Mouse (Mus musculus) cerebellum, adult 9-10 months (tissue): ENCODE measurements around the gene Shox2.

Experiments used
- DNase-seq: peaks from one replicate; pipeline ENCODE4 v3.0.0; 2022

Gene Shox2

GRCm38 (mm10) chr3:66959972-66960371 lies 21.6 kb downstream of the Shox2 start:
- DNase-seq: no peak

DNA sequence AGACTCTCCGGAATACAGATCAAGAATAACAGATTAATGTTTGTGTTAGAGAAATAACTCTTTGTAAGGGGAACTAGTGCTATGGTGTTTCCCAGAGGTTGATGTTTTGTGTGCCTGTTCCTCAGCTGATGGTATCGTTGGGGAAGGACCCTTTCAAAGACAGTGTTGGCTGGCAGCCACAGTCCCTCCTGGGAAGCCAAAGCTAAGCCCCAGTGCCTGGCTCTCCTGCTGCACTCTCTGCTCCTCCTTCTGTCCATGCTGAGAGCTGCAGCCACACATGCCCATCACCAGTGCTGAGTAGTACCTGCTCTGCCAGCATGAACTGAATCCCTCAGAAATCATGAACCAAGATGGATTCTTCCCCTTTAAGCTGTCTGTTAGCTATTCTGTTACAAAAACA lies 26.4 kb downstream of the Shox2 start:
- DNase-seq: no peak

- no peak for DNase-seq
Observed at GRCm38 (mm10) chr3:66939675-66940074, 41.9 kb downstream of the Shox2 start.

GRCm38 (mm10) chr3:66922436-66922835 lies 59.1 kb downstream of the Shox2 start:
- DNase-seq: no peak
